Comparison of ENCODE assay signal across 8 mouse cellular contexts in the genomic region with DNA sequence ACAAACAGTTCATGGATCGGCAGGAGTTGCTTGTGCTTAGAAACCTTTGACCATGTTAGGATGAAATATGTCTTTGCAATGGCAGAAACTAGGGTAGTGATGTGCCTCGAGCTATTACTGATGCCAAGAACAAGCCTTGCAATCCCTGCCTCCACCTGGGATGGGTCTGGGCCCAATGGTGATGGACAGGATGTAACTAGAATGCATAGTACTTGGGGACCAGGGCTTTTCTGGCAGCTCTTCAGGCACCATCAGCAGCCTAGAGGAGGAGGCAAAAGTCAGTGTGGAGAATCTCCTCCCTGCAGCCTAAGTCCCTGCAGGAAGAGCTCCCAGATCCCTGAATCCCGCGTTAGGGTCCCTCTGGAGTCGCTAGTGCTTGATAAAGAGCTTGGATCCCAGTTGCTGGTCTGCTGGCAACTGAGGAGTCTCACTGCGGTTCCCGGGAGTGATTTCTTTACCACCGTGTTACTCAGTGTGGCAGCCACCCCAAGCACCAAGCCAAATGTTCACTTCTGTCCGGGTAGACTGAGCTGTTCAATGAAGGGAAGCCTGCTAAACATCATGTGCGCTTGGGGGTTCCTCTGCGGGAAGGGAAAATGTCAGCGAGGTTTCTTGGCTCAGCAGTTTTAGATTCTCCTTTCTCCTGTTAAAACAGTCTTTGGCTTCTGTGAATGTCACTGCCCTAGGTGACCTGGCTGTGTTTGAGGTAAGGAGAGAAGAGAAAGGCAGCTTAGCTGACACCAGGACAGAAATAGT. TPM values are rescaled to one million over a fixed set of nuclear protein-coding genes. Genes with fewer than 3 reads are reported as not detected.
DNase-seq lines count a peak whose midpoint lies in the region; ATAC-seq and TF ChIP-seq lines count a peak whose summit lies in the region.

No protein-coding gene starts in this region.

- no peak for DNase-seq in liver, adult 2 months (ENCODE audit: extremely low read depth, low read depth, low spot score)
- no peak for DNase-seq in liver
- peak; percentile 33 for DNase-seq in cerebellum, adult 11-12 months
- DNase-seq in limb, embryonic 11.5 days (ENCODE audit: low spot score), result peak; percentile 28
- DNase-seq in spleen, postnatal 10 days (ENCODE audit: low spot score in 2 of 2), result no peak

- no peak for TF ChIP-seq POLR2A in liver, adult 2 months (IDR thresholded peaks at IDR 0.05; ENCODE audit: extremely low read depth, insufficient read depth, low read length)

- WGBS in liver, adult 2 months, result 47% methylated on average over 12 of the region's 12 CpGs
- WGBS in forebrain, embryonic 15.5 days, result 38% methylated on average over 12 of the region's 12 CpGs
- 34% methylated on average over 12 of the region's 12 CpGs for WGBS in limb, embryonic 11.5 days
- 36% methylated on average over 12 of the region's 12 CpGs for WGBS in stomach, embryonic 15.5 days

- H3K9me3 ChIP-seq in forebrain, embryonic 15.5 days, result no peaks in the 10 kb centered on the region
- no peaks in the 10 kb centered on the region for H3K9me3 ChIP-seq in limb, embryonic 11.5 days (ENCODE audit: control insufficient read depth, low read length)
- no peaks in the 10 kb centered on the region for H3K9me3 ChIP-seq in stomach, embryonic 15.5 days

- H3K4me1 ChIP-seq in liver, adult 2 months (ENCODE audit: control insufficient read depth, insufficient read depth, low read length), result peaks cover 2% of the 10 kb centered on the region
- H3K4me1 ChIP-seq in forebrain, embryonic 15.5 days, result peaks cover 16% of the 10 kb centered on the region
- peaks cover 3% of the 10 kb centered on the region; the same call in 1 of the 2 replicates for H3K4me1 ChIP-seq in limb, embryonic 11.5 days (ENCODE audit: control insufficient read depth, insufficient read depth, low read length)
- H3K4me1 ChIP-seq in stomach, embryonic 15.5 days, result 0 out of 2 replicates have a peak, but pooled peaks cover 5% of the 10 kb centered on the region

- peaks cover 4% of the 10 kb centered on the region for H3K27me3 ChIP-seq in liver, adult 2 months (ENCODE audit: control insufficient read depth, insufficient read depth, low read length)
- H3K27me3 ChIP-seq in forebrain, embryonic 15.5 days, result peaks cover 22% of the 10 kb centered on the region; the same call in 1 of the 2 replicates
- H3K27me3 ChIP-seq in limb, embryonic 11.5 days (ENCODE audit: control insufficient read depth, insufficient read depth, low read length), result peaks cover 21% of the 10 kb centered on the region
- H3K27me3 ChIP-seq in stomach, embryonic 15.5 days (replicated peaks), result 0 out of 2 replicates have a peak, but pooled peaks cover 5% of the 10 kb centered on the region

- H3K4me3 ChIP-seq in liver, adult 2 months (ENCODE audit: insufficient read depth, low read depth, low read length), result peak overlapping the region; percentile 3; the same call in 1 of the 2 replicates
- peak overlapping the region; percentile 60; the same call in 1 of the 2 replicates for H3K4me3 ChIP-seq in forebrain, embryonic 15.5 days
- H3K4me3 ChIP-seq in limb, embryonic 11.5 days (ENCODE audit: low read depth, low read length), result 0 out of 2 replicates have a peak overlapping the region, but pooled peaks have one; percentile 43
- H3K4me3 ChIP-seq in stomach, embryonic 15.5 days (replicated peaks), result peak overlapping the region; percentile 67

- no peaks in the 10 kb centered on the region for H3K36me3 ChIP-seq in liver, adult 2 months (ENCODE audit: control insufficient read depth, insufficient read depth, low read length)
- no peaks in the 10 kb centered on the region for H3K36me3 ChIP-seq in forebrain, embryonic 15.5 days
- H3K36me3 ChIP-seq in limb, embryonic 11.5 days (ENCODE audit: control insufficient read depth, insufficient read depth, low read length), result no peaks in the 10 kb centered on the region
- H3K36me3 ChIP-seq in stomach, embryonic 15.5 days, result no peaks in the 10 kb centered on the region

- H3K27ac ChIP-seq in liver, adult 2 months (replicated peaks; ENCODE audit: insufficient read depth, low read depth, low read length), result no peak overlapping the region
- H3K27ac ChIP-seq in forebrain, embryonic 15.5 days (replicated peaks), result no peak overlapping the region
- H3K27ac ChIP-seq in limb, embryonic 11.5 days (replicated peaks; ENCODE audit: low read depth, low read length), result no peak overlapping the region
- no peak overlapping the region for H3K27ac ChIP-seq in stomach, embryonic 15.5 days

- no peak overlapping the region for H3K9ac ChIP-seq in liver, adult 2 months (ENCODE audit: low read depth, low read length)
- H3K9ac ChIP-seq in forebrain, embryonic 15.5 days (replicated peaks), result peak overlapping the region; percentile 61; the same call in 1 of the 2 replicates
- H3K9ac ChIP-seq in limb, embryonic 11.5 days (ENCODE audit: low read length), result no peak overlapping the region
- H3K9ac ChIP-seq in stomach, embryonic 15.5 days, result no peak overlapping the region

- H3K4me2 ChIP-seq in forebrain, embryonic 15.5 days (replicated peaks), result peak overlapping the region; percentile 96
- peak overlapping the region; percentile 84; the same call in 1 of the 2 replicates for H3K4me2 ChIP-seq in limb, embryonic 11.5 days (ENCODE audit: low read depth, severe bottlenecking)
- H3K4me2 ChIP-seq in stomach, embryonic 15.5 days, result peak overlapping the region; percentile 98

- ATAC-seq in forebrain, embryonic 15.5 days (replicated peaks), result no peak
- ATAC-seq in limb, embryonic 11.5 days (ENCODE audit: insufficient number of reproducible peaks, low FRiP score, low TSS enrichment, low read depth), result no peak
- no peak for ATAC-seq in stomach, embryonic 15.5 days (ENCODE audit: insufficient read depth, low FRiP score, low read depth)
- ATAC-seq in monocyte, adult 5-6 weeks (replicated peaks; ENCODE audit: insufficient number of reproducible peaks, low FRiP score, low TSS enrichment, poor library complexity, severe bottlenecking), result no peak

- TF ChIP-seq CTCF in liver, adult 2 months (IDR thresholded peaks at IDR 0.05; ENCODE audit: low read depth, low read length), result no peak

- no peaks in the 10 kb centered on the region for H3K79me2 ChIP-seq in liver, adult 2 months (ENCODE audit: control insufficient read depth, insufficient read depth, low read length)

RNA-seq across cellular contexts. Expression of a gene that starts 1.1 kb away (rescaled TPM):
- total RNA-seq in liver, adult 2 months (2014; rRNA removed), result 1.2 TPM in 2 replicates
- polyA plus RNA-seq in liver, adult 2 months (2012; rRNA removed), result 0.24 and 0.45 TPM in 2 replicates
- polyA plus RNA-seq in forebrain, embryonic 15.5 days (2015; fragmentation: Nextera tagmentation; extraction: Ambion mirVana), result 0.37 and 0.38 TPM in 2 replicates
- 0.11 and 0.43 TPM in 2 replicates for polyA plus RNA-seq in limb, embryonic 11.5 days (2014; fragmentation: Nextera tagmentation; extraction: Ambion mirVana)
- polyA plus RNA-seq in stomach, embryonic 15.5 days (2015; fragmentation: Nextera tagmentation; extraction: Ambion mirVana), result 4.1 TPM in 2 replicates
- 3.9 to 7.4 TPM (median 6.6 TPM) in 3 replicates for total RNA-seq in monocyte, adult 5-6 weeks (2017)

Comparison
In these comparisons a context has a peak if more than half of its experiments do, and no peak if none do; other contexts are left out.
1. DNase-seq: peak in cerebellum, adult 11-12 months (single experiment) and limb, embryonic 11.5 days (single experiment); none in liver, adult 2 months (single experiment), liver (single experiment) and spleen, postnatal 10 days (0 of 2).
2. H3K4me3 ChIP-seq: peak in every context shown above with its lines; median percentile 67 in stomach, embryonic 15.5 days; 60 in forebrain, embryonic 15.5 days; 43 in limb, embryonic 11.5 days; 3 in liver, adult 2 months.
3. Peak in every context shown above with its lines, with median percentiles within 50 percentile points of each other: H3K4me2 ChIP-seq.